Mouse (Mus musculus) forebrain, postnatal 0 days (tissue): ENCODE data around the gene Gm10721. TPM values are rescaled to one million over a fixed set of nuclear protein-coding genes. Genes with fewer than 3 reads are reported as not detected.
"Not testable (repeated sequence)": the region's sequence is repeated elsewhere in the genome, so short reads cannot be mapped to it uniquely, and the experiment has no call there.

Source experiments
- ATAC-seq: fragments of 200-750 bp; cut with Nextera tagmentation; 2 replicates; pipeline ENCODE4 v1.8.0; 2017; ENCODE audit warnings: mild to moderate bottlenecking, moderate library complexity
- DNase-seq: peaks from one replicate; pipeline ENCODE4 v3.0.0-alpha.2; 2015
- H3K27ac ChIP-seq: fragments of 300-500 bp; sonication (generic); 2 replicates; pipeline ENCODE4 v1.5.1; 2014; ENCODE audit warnings: low read depth, mild to moderate bottlenecking, antibody characterized with exemption, low read length, moderate library complexity, mixed read lengths
- H3K27me3 ChIP-seq: fragments of 300-500 bp; sonication (generic); 2 replicates; pipeline ENCODE4 v1.6.1; 2014; ENCODE audit warnings: mild to moderate bottlenecking, low read length, mixed read lengths; ENCODE audit not compliant: insufficient read depth
- H3K36me3 ChIP-seq: fragments of 300-500 bp; sonication (generic); 2 replicates; pipeline ENCODE4 v1.6.1; 2014; ENCODE audit warnings: mild to moderate bottlenecking, moderate library complexity; ENCODE audit not compliant: insufficient read depth
- H3K4me1 ChIP-seq: fragments of 300-500 bp; sonication (generic); 2 replicates; pipeline ENCODE4 v1.6.1; 2014; ENCODE audit warnings: antibody characterized with exemption; ENCODE audit not compliant: insufficient read depth
- H3K4me2 ChIP-seq: fragments of 300-500 bp; sonication (generic); 2 replicates; pipeline ENCODE4 v1.6.1; 2014; ENCODE audit warnings: low read depth, mild to moderate bottlenecking, moderate library complexity
- H3K4me3 ChIP-seq: fragments of 300-500 bp; sonication (generic); 2 replicates; pipeline ENCODE4 v1.5.1; 2014; ENCODE audit warnings: low read depth, low read length, mixed read lengths
- H3K9ac ChIP-seq: fragments of 300-500 bp; sonication (generic); 2 replicates; pipeline ENCODE4 v1.6.1; 2014; ENCODE audit warnings: mild to moderate bottlenecking
- H3K9me3 ChIP-seq: fragments of 300-500 bp; sonication (generic); 2 replicates; pipeline ENCODE4 v1.6.1; 2016; ENCODE audit warnings: low read length
- whole genome bisulfite sequencing: fragments of 180-500 bp; shearing (Covaris S2); extraction: QIAGEN DNeasy Blood & Tissue Kit; methylation state at CpG from one replicate; pipeline ENCODE4 v1.1.7; 2014; 5-methylcytosine and 5-hydroxymethylcytosine counted together
- polyA plus RNA-seq: library from polyadenylated mRNA; unstranded; fragments of >200 nt; fragmentation: Nextera tagmentation; extraction: Ambion mirVana; gene quantifications from 2 replicates; pipeline ENCODE4 v1.2.1, GENCODE M21; 2015
- total RNA-seq: library from RNA; depleted of rRNA; stranded (reverse); fragments of >200 nt; gene quantifications from 2 replicates; pipeline ENCODE4 v1.2.3, GENCODE M21; 2014; rRNA removed

Gene Gm10721
- total RNA-seq = 0.43 TPM in 1 of 2 replicates, not detected in the other
- not detected in 2 replicates for polyA plus RNA-seq

DNA sequence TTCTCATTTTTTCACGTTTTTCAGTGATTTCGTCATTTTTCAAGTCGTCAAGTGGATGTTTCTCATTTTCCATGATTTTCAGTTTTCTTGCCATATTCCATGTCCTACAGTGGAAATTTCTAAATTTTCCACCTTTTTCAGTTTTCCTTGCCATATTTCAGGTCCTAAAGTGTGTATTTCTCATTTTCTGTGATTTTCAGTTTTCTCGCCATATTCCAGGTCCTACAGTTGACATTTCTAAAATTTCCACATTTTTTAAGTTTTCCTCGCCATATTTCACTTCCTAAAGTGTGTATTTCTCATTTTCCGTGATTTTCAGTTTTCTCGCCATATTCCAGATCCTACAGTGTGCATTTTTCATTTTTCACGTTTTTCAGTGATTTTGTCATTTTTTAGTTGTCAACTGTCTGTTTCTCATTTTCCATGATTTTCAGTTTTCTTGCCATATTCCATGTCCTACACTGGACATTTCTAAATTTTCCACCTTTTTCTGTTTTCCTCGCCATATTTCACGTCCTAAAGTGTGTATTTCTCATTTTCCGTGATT, at the start of gene Gm10721:
Gene Gm10721 (plus strand): TSS at position 408 of the 547 bp plus-strand sequence.
- H3K36me3 ChIP-seq, H3K9ac ChIP-seq, DNase-seq, H3K4me2 ChIP-seq, H3K4me3 ChIP-seq, ATAC-seq, H3K4me1 ChIP-seq, H3K9me3 ChIP-seq, H3K27me3 ChIP-seq, H3K27ac ChIP-seq: not testable (repeated sequence)
- WGBS = no CpG with 5 or more reads among the region's 11 CpGs

DNA sequence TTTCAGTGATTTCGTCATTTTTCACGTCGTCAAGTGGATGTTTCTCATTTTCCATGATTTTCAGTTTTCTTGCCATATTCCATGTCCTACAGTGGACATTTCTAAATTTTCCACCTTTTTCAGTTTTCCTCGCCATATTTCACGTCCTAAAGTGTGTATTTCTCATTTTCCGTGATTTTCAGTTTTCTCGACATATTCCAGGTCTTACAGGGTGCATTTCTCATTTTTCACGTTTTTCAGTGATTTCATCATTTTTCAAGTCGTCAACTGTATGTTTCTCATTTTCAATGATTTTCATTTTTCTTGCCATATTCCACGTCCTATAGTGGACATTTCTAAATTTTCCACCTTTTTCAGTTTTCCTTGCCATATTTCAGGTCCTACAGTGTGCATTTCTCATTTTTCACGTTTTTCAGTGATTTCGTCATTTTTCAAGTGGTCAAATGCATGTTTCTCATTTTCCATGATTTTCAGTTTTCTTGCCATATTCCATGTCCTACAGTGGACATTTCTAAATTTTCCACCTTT, 12.4 kb upstream of the Gm10721 start, which contains the start of gene Gm10722:
Gene Gm10722 (plus strand): TSS at position 478 of the 528 bp plus-strand sequence.
- not testable (repeated sequence) for H3K36me3 ChIP-seq, H3K27ac ChIP-seq, H3K9me3 ChIP-seq, ATAC-seq, H3K4me1 ChIP-seq, H3K9ac ChIP-seq, H3K4me3 ChIP-seq, H3K4me2 ChIP-seq, H3K27me3 ChIP-seq
- peak; percentile 30 for DNase-seq
- WGBS = 70% methylated on average over 12 of the region's 12 CpGs

DNA sequence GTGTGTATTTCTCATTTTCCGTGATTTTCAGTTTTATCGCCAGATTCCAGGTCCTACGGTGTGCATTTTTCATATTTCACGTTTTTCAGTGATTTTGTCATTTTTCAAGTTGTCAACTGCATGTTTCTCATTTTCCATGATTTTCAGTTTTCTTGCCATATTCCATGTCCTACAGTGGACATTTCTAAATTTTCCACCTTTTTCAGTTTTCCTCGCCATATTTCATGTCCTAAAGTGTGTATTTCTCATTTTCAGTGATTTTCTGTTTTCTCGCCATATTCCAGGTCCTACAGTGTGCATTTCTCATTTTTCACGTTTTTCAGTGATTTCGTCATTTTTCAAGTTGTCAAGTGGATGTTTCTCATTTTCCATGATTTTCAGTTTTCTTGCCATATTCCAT, 11.9 kb upstream of the Gm10721 start:
- not testable (repeated sequence) for H3K9ac ChIP-seq, H3K36me3 ChIP-seq, H3K27ac ChIP-seq, H3K9me3 ChIP-seq, H3K4me3 ChIP-seq, ATAC-seq, H3K4me1 ChIP-seq, H3K4me2 ChIP-seq, H3K27me3 ChIP-seq, DNase-seq
- WGBS = 66% methylated on average over 8 of the region's 8 CpGs

DNA sequence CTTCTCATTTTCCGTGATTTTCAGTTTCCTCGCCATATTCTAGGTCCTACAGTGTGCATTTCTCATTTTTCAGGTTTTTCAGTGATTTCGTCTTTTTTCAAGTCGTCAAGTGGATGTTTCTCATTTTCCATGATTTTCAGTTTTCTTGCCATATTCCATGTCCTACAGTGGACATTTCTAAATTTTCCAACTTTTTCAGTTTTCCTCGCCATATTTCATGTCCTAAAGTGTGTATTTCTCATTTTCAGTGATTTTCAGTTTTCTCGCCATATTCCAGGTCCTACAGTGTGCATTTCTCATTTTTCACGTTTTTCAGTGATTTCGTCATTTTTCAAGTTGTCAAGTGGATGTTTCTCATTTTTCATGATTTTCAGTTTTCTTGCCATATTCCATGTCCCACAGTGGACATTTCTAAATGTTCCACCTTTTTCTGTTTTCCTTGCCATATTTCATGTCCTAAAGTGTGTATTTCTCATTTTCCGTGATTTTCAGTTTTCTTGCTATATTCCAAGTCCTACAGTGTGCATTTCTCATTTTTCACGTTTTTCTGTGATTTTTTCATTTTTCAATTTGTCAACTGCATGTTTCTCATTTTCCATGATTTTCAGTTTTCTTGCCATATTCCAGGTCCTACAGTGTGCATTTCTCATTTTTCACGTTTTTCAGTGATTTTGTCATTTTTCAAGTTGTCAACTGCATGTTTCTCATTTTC, 10.8 kb upstream of the Gm10721 start:
- not testable (repeated sequence) for H3K4me3 ChIP-seq

DNA sequence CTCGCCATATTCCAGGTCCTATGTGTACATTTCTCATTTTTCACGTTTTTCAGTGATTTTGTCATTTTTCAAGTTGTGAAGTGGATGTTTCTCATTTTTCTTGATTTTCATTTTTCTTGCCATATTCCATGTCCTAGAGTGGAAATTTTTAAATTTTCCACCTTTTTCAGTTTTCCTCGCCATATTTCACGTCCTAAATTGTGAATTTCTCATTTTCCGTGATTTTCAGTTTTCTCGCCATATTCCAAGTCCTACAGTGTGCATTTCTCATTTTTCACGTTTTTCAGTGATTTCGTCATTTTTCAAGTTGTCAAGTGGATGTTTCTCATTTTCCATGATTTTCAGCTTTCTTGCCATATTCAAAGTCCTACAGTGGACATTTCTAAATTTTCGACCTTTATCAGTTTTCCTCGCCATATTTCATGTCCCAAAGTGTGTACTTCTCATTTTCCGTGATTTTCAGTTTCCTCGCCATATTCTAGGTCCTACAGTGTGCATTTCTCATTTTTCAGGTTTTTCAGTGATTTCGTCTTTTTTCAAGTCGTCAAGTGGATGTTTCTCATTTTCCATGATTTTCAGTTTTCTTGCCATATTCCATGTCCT, 10.0 kb upstream of the Gm10721 start, which contains the start of gene Gm11168:
Gene Gm11168 (plus strand): TSS at position 553 of the 603 bp plus-strand sequence.
- not testable (repeated sequence) for H3K27me3 ChIP-seq, H3K36me3 ChIP-seq, DNase-seq, H3K9me3 ChIP-seq, H3K4me2 ChIP-seq, H3K27ac ChIP-seq, H3K9ac ChIP-seq, H3K4me1 ChIP-seq, ATAC-seq, H3K4me3 ChIP-seq
- 65% methylated on average over 6 of the region's 14 CpGs for WGBS

More for the DNA sequence above, 10.8 kb upstream of the Gm10721 start:
- not testable (repeated sequence) for H3K9ac ChIP-seq, H3K36me3 ChIP-seq, H3K9me3 ChIP-seq, H3K4me1 ChIP-seq, H3K4me2 ChIP-seq, H3K27ac ChIP-seq, H3K27me3 ChIP-seq
- WGBS = 62% methylated on average over 8 of the region's 11 CpGs
- ATAC-seq = peak; percentile 78
- DNase-seq = peak; percentile 22

DNA sequence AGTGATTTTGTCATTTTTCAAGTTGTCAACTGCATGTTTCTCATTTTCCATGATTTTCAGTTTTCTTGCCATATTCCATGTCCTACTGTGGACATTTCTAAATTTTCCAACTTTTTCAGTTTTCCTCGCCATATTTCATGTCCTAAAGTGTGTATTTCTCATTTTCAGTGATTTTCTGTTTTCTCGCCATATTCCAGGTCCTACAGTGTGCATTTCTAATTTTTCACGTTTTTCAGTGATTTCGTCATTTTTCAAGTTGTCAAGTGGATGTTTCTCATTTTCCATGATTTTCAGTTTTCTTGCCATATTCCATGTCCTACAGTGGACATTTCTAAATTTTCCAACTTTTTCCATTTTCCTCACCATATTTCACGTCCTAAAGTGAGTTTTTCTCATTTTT, 6.8 kb upstream of the Gm10721 start:
- not testable (repeated sequence) for ATAC-seq
- WGBS = 90% methylated on average over 1 of the region's 5 CpGs

DNA sequence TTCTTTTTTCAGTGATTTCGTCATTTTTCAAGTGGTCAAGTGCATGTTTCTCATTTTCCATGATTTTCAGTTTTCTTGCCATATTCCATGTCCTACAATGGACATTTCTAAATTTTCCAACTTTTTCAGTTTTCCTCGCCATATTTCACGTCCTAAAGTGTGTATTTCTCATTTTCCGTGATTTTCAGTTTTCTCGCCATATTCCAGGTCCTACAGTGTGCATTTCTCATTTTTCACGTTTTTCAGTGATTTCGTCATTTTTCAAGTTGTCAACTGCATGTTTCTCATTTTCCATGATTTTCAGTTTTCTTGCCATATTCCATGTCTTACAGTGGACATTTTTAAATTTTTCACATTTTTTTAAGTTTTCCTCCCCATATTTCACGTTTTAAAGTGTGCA, 6.3 kb upstream of the Gm10721 start:
- not testable (repeated sequence) for H3K27me3 ChIP-seq, H3K4me1 ChIP-seq, DNase-seq, H3K9me3 ChIP-seq, H3K4me2 ChIP-seq, H3K36me3 ChIP-seq, H3K27ac ChIP-seq, H3K4me3 ChIP-seq, H3K9ac ChIP-seq
- 79% methylated on average over 7 of the region's 8 CpGs for WGBS
- peak; percentile 69 for ATAC-seq

More for the DNA sequence above, 6.8 kb upstream of the Gm10721 start:
- not testable (repeated sequence) for H3K9me3 ChIP-seq, H3K27ac ChIP-seq, H3K4me1 ChIP-seq, H3K4me3 ChIP-seq, H3K4me2 ChIP-seq, H3K9ac ChIP-seq, H3K27me3 ChIP-seq, H3K36me3 ChIP-seq, DNase-seq

DNA sequence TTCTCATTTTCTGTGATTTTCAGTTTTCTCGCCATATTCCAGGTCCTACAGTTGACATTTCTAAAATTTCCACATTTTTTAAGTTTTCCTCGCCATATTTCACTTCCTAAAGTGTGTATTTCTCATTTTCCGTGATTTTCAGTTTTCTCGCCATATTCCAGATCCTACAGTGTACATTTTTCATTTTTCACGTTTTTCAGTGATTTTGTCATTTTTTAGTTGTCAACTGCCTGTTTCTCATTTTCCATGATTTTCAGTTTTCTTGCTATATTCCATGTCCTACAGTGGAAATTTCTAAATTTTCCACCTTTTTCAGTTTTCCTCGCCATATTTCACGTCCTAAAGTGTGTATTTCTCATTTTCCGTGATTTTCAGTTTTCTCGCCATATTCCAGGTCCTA, 5.7 kb upstream of the Gm10721 start:
- not testable (repeated sequence) for H3K36me3 ChIP-seq, ATAC-seq, H3K27me3 ChIP-seq, H3K4me1 ChIP-seq, H3K4me2 ChIP-seq, H3K9ac ChIP-seq, H3K4me3 ChIP-seq, H3K9me3 ChIP-seq, H3K27ac ChIP-seq
- 71% methylated on average over 6 of the region's 9 CpGs for WGBS
- peak; percentile 12 for DNase-seq

DNA sequence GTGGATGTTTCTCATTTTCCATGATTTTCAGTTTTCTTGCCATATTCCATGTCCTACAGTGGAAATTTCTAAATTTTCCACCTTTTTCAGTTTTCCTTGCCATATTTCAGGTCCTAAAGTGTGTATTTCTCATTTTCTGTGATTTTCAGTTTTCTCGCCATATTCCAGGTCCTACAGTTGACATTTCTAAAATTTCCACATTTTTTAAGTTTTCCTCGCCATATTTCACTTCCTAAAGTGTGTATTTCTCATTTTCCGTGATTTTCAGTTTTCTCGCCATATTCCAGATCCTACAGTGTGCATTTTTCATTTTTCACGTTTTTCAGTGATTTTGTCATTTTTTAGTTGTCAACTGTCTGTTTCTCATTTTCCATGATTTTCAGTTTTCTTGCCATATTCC, 3.6 kb upstream of the Gm10721 start:
- not testable (repeated sequence) for DNase-seq, H3K4me3 ChIP-seq, H3K27me3 ChIP-seq, H3K9me3 ChIP-seq, H3K9ac ChIP-seq, H3K4me1 ChIP-seq, H3K27ac ChIP-seq, H3K36me3 ChIP-seq, H3K4me2 ChIP-seq
- ATAC-seq = 0 out of 2 replicates have a peak, but pooled peaks have one; percentile 32
- no CpG with 5 or more reads among the region's 5 CpGs for WGBS

DNA sequence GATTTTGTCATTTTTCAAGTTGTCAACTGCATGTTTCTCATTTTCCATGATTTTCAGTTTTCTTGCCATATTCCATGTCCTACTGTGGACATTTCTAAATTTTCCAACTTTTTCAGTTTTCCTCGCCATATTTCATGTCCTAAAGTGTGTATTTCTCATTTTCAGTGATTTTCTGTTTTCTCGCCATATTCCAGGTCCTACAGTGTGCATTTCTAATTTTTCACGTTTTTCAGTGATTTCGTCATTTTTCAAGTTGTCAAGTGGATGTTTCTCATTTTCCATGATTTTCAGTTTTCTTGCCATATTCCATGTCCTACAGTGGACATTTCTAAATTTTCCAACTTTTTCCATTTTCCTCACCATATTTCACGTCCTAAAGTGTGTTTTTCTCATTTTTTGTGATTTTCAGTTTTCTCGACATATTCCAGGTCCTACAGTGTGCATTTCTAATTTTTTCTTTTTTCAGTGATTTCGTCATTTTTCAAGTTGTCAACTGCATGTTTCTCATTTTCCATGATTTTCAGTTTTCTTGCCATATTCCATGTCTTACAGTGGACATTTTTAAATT, 802 bp upstream of the Gm10721 start:
- 95% methylated on average over 2 of the region's 7 CpGs for WGBS

More for the DNA sequence above, 802 bp upstream of the Gm10721 start:
- not testable (repeated sequence) for H3K9ac ChIP-seq, H3K9me3 ChIP-seq, DNase-seq, H3K27ac ChIP-seq, H3K4me2 ChIP-seq, H3K27me3 ChIP-seq, H3K4me1 ChIP-seq, H3K36me3 ChIP-seq, ATAC-seq, H3K4me3 ChIP-seq
